Mouse (Mus musculus) kidney, adult 2 months (tissue): ENCODE measurements at regions not wholly inside any gene's neighbourhood (a gene's known extent, or its start where the extent isn't known, plus 50 kb on each side); places are given as distances from the start of the nearest gene placed in this dataset.
A peak's percentile ranks its signal among the peaks of the same experiment; 100 is the strongest.
"Not testable (repeated sequence)": the region's sequence is repeated elsewhere in the genome, so short reads cannot be mapped to it uniquely, and the experiment has no call there.

Source experiments
- DNase-seq: peaks from one replicate; pipeline ENCODE4 v3.0.0; 2021
- H3K27ac ChIP-seq: fragments of 200-500 bp; 2 replicates; pipeline ENCODE4 v1.5.1; 2012; ENCODE audit warnings: low read depth, low read length, control low read depth, inconsistent platforms; ENCODE audit not compliant: insufficient read depth
- H3K27me3 ChIP-seq: fragments of 200-500 bp; replicated peaks from 2 replicates; pipeline ENCODE4 v1.6.1; 2012; ENCODE audit warnings: mild to moderate bottlenecking, moderate library complexity, low read length, inconsistent platforms; ENCODE audit not compliant: control insufficient read depth, insufficient read depth
- H3K36me3 ChIP-seq: fragments of 200-500 bp; 2 replicates; pipeline ENCODE4 v1.6.1; 2012; ENCODE audit warnings: mild to moderate bottlenecking, moderate library complexity, low read length, inconsistent platforms; ENCODE audit not compliant: control insufficient read depth, insufficient read depth
- H3K4me1 ChIP-seq: fragments of 200-500 bp; 2 replicates; pipeline ENCODE4 v1.6.1; 2011; ENCODE audit warnings: low read length; ENCODE audit not compliant: control insufficient read depth, insufficient read depth
- H3K4me3 ChIP-seq: fragments of 200-500 bp; 2 replicates; pipeline ENCODE4 v1.5.1; 2011; ENCODE audit warnings: mild to moderate bottlenecking, low read depth, low read length, control low read depth; ENCODE audit not compliant: insufficient read depth
- CTCF ChIP-seq: fragments of 200-500 bp; conservative IDR thresholded peaks from 2 replicates; pipeline ENCODE4 v1.5.1; 2011; ENCODE audit warnings: low read depth, mild to moderate bottlenecking, control low read depth, low read length, moderate library complexity, mixed read lengths; ENCODE audit not compliant: insufficient read depth, insufficient read length
- POLR2A ChIP-seq: fragments of 200-500 bp; IDR thresholded peaks from one replicate; pipeline ENCODE4 v1.6.1; 2011; ENCODE audit warnings: low read depth, low read length, control low read depth
- WGBS: fragments of 180-500 bp; shearing (Covaris S2); methylation state at CpG from one replicate; pipeline ENCODE4 v1.1.7; 2018; 5-methylcytosine and 5-hydroxymethylcytosine counted together

DNA sequence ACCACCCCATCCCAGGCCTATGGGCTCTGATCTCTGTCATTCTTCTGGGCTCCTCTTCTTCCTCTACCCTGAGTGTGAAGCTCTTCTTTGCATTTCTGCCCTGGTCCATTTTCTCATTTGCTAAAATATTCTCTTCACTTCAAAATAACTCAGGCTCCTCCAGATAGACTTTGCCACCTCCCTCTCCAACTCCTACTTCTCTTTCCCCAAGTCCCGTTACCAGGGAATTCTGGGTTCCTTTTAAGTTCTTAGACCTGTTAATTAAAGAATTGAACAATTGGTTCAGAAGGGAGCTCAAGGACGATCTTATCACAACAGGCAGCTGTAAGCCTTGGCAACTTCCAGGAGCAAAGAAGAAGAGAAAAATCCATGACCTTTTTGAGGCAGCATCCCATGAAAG lies 122.9 kb upstream of the Arid1b start:
- no peak overlapping the region for H3K27ac ChIP-seq
- WGBS: 79% methylated on average over 2 of the region's 2 CpGs
- DNase-seq: no peak
- H3K4me1 ChIP-seq: 0 out of 2 replicates have a peak, but pooled peaks cover under 1% of the 10 kb centered on the region
- TF ChIP-seq POLR2A: no peak
- H3K27me3 ChIP-seq: no peaks in the 10 kb centered on the region
- H3K36me3 ChIP-seq: no peaks in the 10 kb centered on the region
- H3K4me3 ChIP-seq: no peak overlapping the region

DNA sequence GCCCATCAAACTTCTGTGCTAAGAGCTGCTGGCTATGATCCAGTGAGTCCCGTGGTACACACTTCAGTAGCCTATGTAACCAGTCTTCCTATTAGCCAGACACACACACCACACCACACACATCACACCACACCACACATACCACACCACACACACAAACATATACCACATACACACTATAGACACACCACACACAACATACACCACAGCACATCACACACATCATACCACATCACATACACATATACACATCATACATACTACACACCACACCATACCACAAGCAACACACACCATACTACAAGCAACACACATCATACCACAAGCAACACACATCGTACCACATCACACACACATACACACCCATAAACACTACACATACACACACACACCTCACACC lies 119.7 kb upstream of the Arid1b start:
- no peaks in the 10 kb centered on the region for H3K4me1 ChIP-seq
- WGBS: 86% methylated on average over 2 of the region's 2 CpGs
- H3K27ac ChIP-seq: no peak overlapping the region
- H3K4me3 ChIP-seq: no peak overlapping the region
- H3K36me3 ChIP-seq: no peaks in the 10 kb centered on the region
- TF ChIP-seq POLR2A: no peak
- TF ChIP-seq CTCF: no peak
- no peaks in the 10 kb centered on the region for H3K27me3 ChIP-seq
- DNase-seq: no peak

GRCm38 (mm10) chr17:4875086-4876046 lies 118.8 kb upstream of the Arid1b start:
- H3K4me3 ChIP-seq: no peak overlapping the region
- H3K27ac ChIP-seq: no peak overlapping the region
- no peak for DNase-seq
- H3K27me3 ChIP-seq: no peaks in the 10 kb centered on the region
- H3K36me3 ChIP-seq: no peaks in the 10 kb centered on the region
- 69% methylated on average over 10 of the region's 10 CpGs for WGBS
- TF ChIP-seq CTCF (no peak), POLR2A (no peak)
- no peaks in the 10 kb centered on the region for H3K4me1 ChIP-seq

DNA sequence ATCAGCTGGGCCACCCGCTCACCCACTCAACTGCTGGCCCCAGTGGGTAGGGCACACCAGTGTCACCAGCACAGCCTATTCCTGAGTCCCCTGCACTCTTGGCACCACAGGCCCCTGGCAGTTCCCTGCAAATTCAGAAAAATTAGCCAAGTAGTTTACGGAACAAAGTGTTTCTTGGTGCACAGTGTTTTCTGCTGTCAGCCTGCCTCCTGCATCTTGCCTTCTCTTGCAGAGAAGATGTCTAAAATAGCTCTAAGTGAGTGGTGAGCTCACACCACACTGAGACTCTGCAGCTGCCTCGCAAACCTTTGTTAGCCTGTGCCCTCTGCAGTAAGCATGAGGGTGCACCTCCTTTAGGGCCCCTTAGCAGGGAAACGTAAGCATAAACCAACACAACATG lies 117.7 kb upstream of the Arid1b start:
- Histone ChIP-seq H3K27me3 (no peaks in the 10 kb centered on the region), H3K36me3 (no peaks in the 10 kb centered on the region), H3K4me1 (no peaks in the 10 kb centered on the region), H3K27ac (no peak overlapping the region), H3K4me3 (no peak overlapping the region)
- 98% methylated on average over 4 of the region's 4 CpGs for WGBS
- TF ChIP-seq CTCF (no peak), POLR2A (no peak)
- no peak for DNase-seq

DNA sequence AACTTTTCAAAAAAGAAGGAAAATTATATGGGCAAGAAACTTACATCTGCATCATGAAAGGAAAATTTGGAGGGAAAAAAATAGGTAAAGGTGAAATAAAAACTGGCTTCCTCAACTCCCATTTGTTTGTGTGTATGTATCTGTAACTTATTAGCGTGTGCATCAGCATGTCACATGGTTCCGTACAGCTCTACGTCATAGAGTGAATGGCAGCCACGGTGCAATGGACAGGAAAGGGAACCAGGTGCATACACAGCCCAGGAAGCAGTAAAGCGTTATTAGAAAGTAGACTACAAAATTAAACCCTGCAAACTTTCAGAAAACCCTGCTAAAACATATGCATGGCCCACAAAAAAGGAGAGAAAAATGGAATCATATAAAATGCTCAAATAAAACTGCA lies 112.7 kb upstream of the Arid1b start:
- 66% methylated on average over 5 of the region's 5 CpGs for WGBS
- H3K27ac ChIP-seq: no peak overlapping the region

GRCm38 (mm10) chr17:4884083-4884482 lies 110.0 kb upstream of the Arid1b start:
- no peak for TF ChIP-seq POLR2A
- TF ChIP-seq CTCF: no peak
- no peaks in the 10 kb centered on the region for H3K36me3 ChIP-seq
- WGBS: 84% methylated on average over 2 of the region's 2 CpGs
- H3K27ac ChIP-seq: no peak overlapping the region
- H3K27me3 ChIP-seq: no peaks in the 10 kb centered on the region
- H3K4me3 ChIP-seq: no peak overlapping the region
- no peak for DNase-seq
- H3K4me1 ChIP-seq: no peaks in the 10 kb centered on the region

More for the DNA sequence above, 112.7 kb upstream of the Arid1b start:
- Histone ChIP-seq H3K4me1 (no peaks in the 10 kb centered on the region), H3K36me3 (no peaks in the 10 kb centered on the region), H3K4me3 (no peak overlapping the region), H3K27me3 (no peaks in the 10 kb centered on the region)
- no peak for DNase-seq
- no peak for TF ChIP-seq CTCF
- no peak for TF ChIP-seq POLR2A

DNA sequence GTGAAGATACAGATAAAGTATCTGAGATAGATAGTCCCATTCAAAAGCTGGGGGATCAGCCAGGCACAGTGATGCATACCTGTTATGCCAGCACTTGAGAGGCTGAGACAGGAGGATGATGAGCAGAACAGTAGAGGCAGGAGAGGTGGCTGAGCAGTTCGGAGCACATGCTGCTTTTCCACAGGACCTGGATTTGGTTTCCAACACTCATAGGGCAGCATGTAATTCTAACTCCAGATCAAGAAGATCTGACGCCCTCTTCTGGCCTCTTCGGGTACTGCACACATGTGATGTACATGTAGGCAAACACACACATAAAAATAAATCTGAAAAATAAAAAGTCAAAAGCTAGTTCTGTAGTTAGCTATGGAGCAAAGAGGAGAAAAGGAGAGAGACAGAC lies 109.4 kb upstream of the Arid1b start:
- no peak for TF ChIP-seq POLR2A
- TF ChIP-seq CTCF: 0 out of 2 replicates have a peak, but pooled peaks have one; percentile 11
- no peak for DNase-seq
- Histone ChIP-seq H3K4me3 (no peak overlapping the region), H3K27ac (no peak overlapping the region), H3K4me1 (no peaks in the 10 kb centered on the region), H3K27me3 (no peaks in the 10 kb centered on the region), H3K36me3 (no peaks in the 10 kb centered on the region)
- 80% methylated on average over 3 of the region's 3 CpGs for WGBS

GRCm38 (mm10) chr17:4887331-4887730 lies 106.8 kb upstream of the Arid1b start:
- not testable (repeated sequence) for H3K27ac ChIP-seq, H3K36me3 ChIP-seq, H3K4me3 ChIP-seq, DNase-seq, H3K27me3 ChIP-seq, H3K4me1 ChIP-seq
- WGBS: 88% methylated on average over 12 of the region's 12 CpGs
